ENCODE assay signal across 10 mouse cellular contexts in genomic region chr15:86000706-86001292, GRCm38 (mm10). TPM values are rescaled to one million over a fixed set of nuclear protein-coding genes. Genes with fewer than 3 reads are reported as not detected.
DNase-seq lines count a peak whose midpoint lies in the region; ATAC-seq and TF ChIP-seq lines count a peak whose summit lies in the region.
"Had no signal": no experiment of that assay in that cellular context is flagged by ENCODE, and none has a peak within 500 bp of the region (broad histone marks: within the 10 kb centered on the region; RNA-seq: fewer than 3 reads in every experiment).

No protein-coding gene starts in this region.

- H3K4me1 ChIP-seq in forebrain, postnatal 0 days (ENCODE audit: insufficient read depth): peaks cover 19% of the 10 kb centered on the region
- peaks cover 56% of the 10 kb centered on the region for H3K4me1 ChIP-seq in midbrain, embryonic 12.5 days

- no peak overlapping the region for H3K4me2 ChIP-seq in forebrain, postnatal 0 days (ENCODE audit: low read depth)
- H3K4me2 ChIP-seq in midbrain, embryonic 12.5 days (replicated peaks): no peak overlapping the region
- H3K4me2 ChIP-seq: limb, embryonic 12.5 days had no signal

- no peaks in the 10 kb centered on the region for H3K27me3 ChIP-seq in forebrain, postnatal 0 days (ENCODE audit: insufficient read depth, low read length)
- H3K27me3 ChIP-seq in midbrain, embryonic 12.5 days: peaks cover 29% of the 10 kb centered on the region
- H3K27me3 ChIP-seq: limb, embryonic 12.5 days had no signal

- no peaks in the 10 kb centered on the region for H3K9me3 ChIP-seq in forebrain, postnatal 0 days (ENCODE audit: low read length)
- H3K9me3 ChIP-seq in midbrain, embryonic 12.5 days: no peaks in the 10 kb centered on the region
- H3K9me3 ChIP-seq: G1E; limb, embryonic 12.5 days had no signal

- 13% methylated on average over 5 of the region's 5 CpGs for WGBS in forebrain, postnatal 0 days
- 28% methylated on average over 5 of the region's 5 CpGs for WGBS in midbrain, embryonic 12.5 days

- no peak overlapping the region for H3K4me3 ChIP-seq in forebrain, postnatal 0 days (ENCODE audit: low read depth, low read length)
- H3K4me3 ChIP-seq in midbrain, embryonic 12.5 days: no peak overlapping the region
- H3K4me3 ChIP-seq: limb, embryonic 12.5 days had no signal

- ATAC-seq in forebrain, postnatal 0 days: peak; percentile 95
- ATAC-seq in midbrain, embryonic 12.5 days (ENCODE audit: low FRiP score, low read depth): peak; percentile 55
- ATAC-seq in activated CD4-positive, CD25-positive, alpha-beta regulatory T cell, adult 4 months: no peak

- H3K36me3 ChIP-seq in forebrain, postnatal 0 days (ENCODE audit: insufficient read depth): no peaks in the 10 kb centered on the region
- H3K36me3 ChIP-seq in midbrain, embryonic 12.5 days: no peaks in the 10 kb centered on the region
- H3K36me3 ChIP-seq: G1E; limb, embryonic 12.5 days had no signal

- no peak for TF ChIP-seq CTCF in forebrain, postnatal 0 days (IDR thresholded peaks at IDR 0.05; ENCODE audit: low read depth)

- DNase-seq in kidney, adult 11 months: peak; percentile 36
- DNase-seq in kidney, adult 8-10 months: no peak
- peak; percentile 37 to 57 for DNase-seq in cerebellum, postnatal 25 days
- peak; percentile 81 for DNase-seq in forebrain, postnatal 0 days
- no peak for DNase-seq in gastrocnemius, postnatal 10 days
- no peak for DNase-seq in spleen, postnatal 4 days (ENCODE audit: low spot score in 2 of 2)

- H3K9ac ChIP-seq in forebrain, postnatal 0 days: no peak overlapping the region
- no peak overlapping the region for H3K9ac ChIP-seq in midbrain, embryonic 12.5 days (replicated peaks)
- H3K9ac ChIP-seq: limb, embryonic 12.5 days had no signal

- H3K27ac ChIP-seq in forebrain, postnatal 0 days (ENCODE audit: low read depth, low read length): peak overlapping the region; percentile 62; the same call in 1 of the 2 replicates
- peak overlapping the region; percentile 79 for H3K27ac ChIP-seq in midbrain, embryonic 12.5 days (replicated peaks)
- H3K27ac ChIP-seq: limb, embryonic 12.5 days had no signal

RNA-seq across cellular contexts. Expression of gene Celsr1, which starts 32.8 kb away (rescaled TPM):
- total RNA-seq in forebrain, postnatal 0 days (2014; rRNA removed): 6.5 and 13.0 TPM in 2 replicates
- polyA plus RNA-seq in forebrain, postnatal 0 days (2015; fragmentation: Nextera tagmentation; extraction: Ambion mirVana): 0.62 and 0.97 TPM in 2 replicates
- 3.4 and 4.1 TPM in 2 replicates for polyA plus RNA-seq in midbrain, embryonic 12.5 days (2016; fragmentation: Nextera tagmentation; extraction: Ambion mirVana)
- polyA plus RNA-seq in activated CD4-positive, CD25-positive, alpha-beta regulatory T cell, adult 4 months (2017; shearing (Covaris generic)): 1 to 10 TPM; 3.9 to 4.9 TPM
- under 1 TPM; 0.73 to 0.88 TPM for total RNA-seq in gastrocnemius, postnatal 10 days (2021)

RNA-seq across cellular contexts. Expression of gene Gramd4, which starts 56.7 kb away (rescaled TPM):
- total RNA-seq in forebrain, postnatal 0 days (2014; rRNA removed): 54.5 and 57.0 TPM in 2 replicates
- 24.8 and 28.8 TPM in 2 replicates for polyA plus RNA-seq in forebrain, postnatal 0 days (2015; fragmentation: Nextera tagmentation; extraction: Ambion mirVana)
- polyA plus RNA-seq in midbrain, embryonic 12.5 days (2016; fragmentation: Nextera tagmentation; extraction: Ambion mirVana): 29.1 and 31.3 TPM in 2 replicates
- polyA plus RNA-seq in activated CD4-positive, CD25-positive, alpha-beta regulatory T cell, adult 4 months (2017; shearing (Covaris generic)): 10 to 100 TPM; 20.5 to 22.7 TPM
- 10 to 100 TPM; 11.4 to 11.5 TPM for total RNA-seq in gastrocnemius, postnatal 10 days (2021)

Comparison
In these comparisons a context has a peak if more than half of its experiments do, and no peak if none do; other contexts are left out.
1. DNase-seq: peak in kidney, adult 11 months (single experiment), cerebellum, postnatal 25 days (2 of 2) and forebrain, postnatal 0 days (single experiment); none in kidney, adult 8-10 months (0 of 2), gastrocnemius, postnatal 10 days (single experiment) and spleen, postnatal 4 days (0 of 2).